Comparison of ENCODE assay signal across 8 mouse cellular contexts in genomic region chr5:125466483-125466882, GRCm38 (mm10). TPM values are rescaled to one million over a fixed set of nuclear protein-coding genes. Genes with fewer than 3 reads are reported as not detected.
DNase-seq lines count a peak whose midpoint lies in the region; ATAC-seq and TF ChIP-seq lines count a peak whose summit lies in the region.

No protein-coding gene starts in this region.

- TF ChIP-seq EP300 in stomach, postnatal 0 days (optimal IDR thresholded peaks at IDR 0.05): no peak
- TF ChIP-seq EP300 in liver, embryonic 14.5 days (IDR thresholded peaks at IDR 0.05; ENCODE audit: low read depth): no peak

- no peak for TF ChIP-seq POLR2A in cerebellum, adult 2 months (IDR thresholded peaks at IDR 0.05; ENCODE audit: borderline replicate concordance, insufficient read depth, low read length)

- ATAC-seq in hindbrain, embryonic 13.5 days (ENCODE audit: low FRiP score): no peak
- no peak for ATAC-seq in stomach, embryonic 16.5 days (ENCODE audit: insufficient read depth, low FRiP score)
- ATAC-seq in stomach, postnatal 0 days (ENCODE audit: low FRiP score, low TSS enrichment): no peak
- ATAC-seq in liver, embryonic 14.5 days (ENCODE audit: insufficient read depth): no peak

- H3K4me3 ChIP-seq in hindbrain, embryonic 10.5 days: peak overlapping the region; percentile 47; the same call in 1 of the 2 replicates
- H3K4me3 ChIP-seq in hindbrain, embryonic 13.5 days: no peak overlapping the region
- H3K4me3 ChIP-seq in stomach, embryonic 16.5 days (replicated peaks; ENCODE audit: low read length): no peak overlapping the region; the same call in 1 of the 2 replicates
- H3K4me3 ChIP-seq in stomach, postnatal 0 days (ENCODE audit: low read depth, low read length): no peak overlapping the region
- H3K4me3 ChIP-seq in liver, embryonic 14.5 days (ENCODE audit: insufficient read depth in 1 of 2, low read depth in 2 of 2, low read length in 2 of 2): peak overlapping the region in 1 of 2 experiments; percentile 42; a peak in 1 of 4 replicates
- H3K4me3 ChIP-seq in cerebellum, adult 2 months (replicated peaks; ENCODE audit: insufficient read depth, low read depth, low read length): no peak overlapping the region

- H3K9ac ChIP-seq in hindbrain, embryonic 13.5 days: no peak overlapping the region
- 0 out of 2 replicates have a peak overlapping the region, but pooled peaks have one; percentile 69 for H3K9ac ChIP-seq in stomach, embryonic 16.5 days (ENCODE audit: low read length)
- no peak overlapping the region for H3K9ac ChIP-seq in stomach, postnatal 0 days (ENCODE audit: low read length)
- H3K9ac ChIP-seq in liver, embryonic 14.5 days (replicated peaks): no peak overlapping the region

- H3K27me3 ChIP-seq in hindbrain, embryonic 10.5 days (ENCODE audit: insufficient read depth, poor library complexity, severe bottlenecking): no peaks in the 10 kb centered on the region
- H3K27me3 ChIP-seq in hindbrain, embryonic 13.5 days: no peaks in the 10 kb centered on the region
- no peaks in the 10 kb centered on the region for H3K27me3 ChIP-seq in stomach, embryonic 16.5 days (ENCODE audit: control insufficient read depth, insufficient read depth, low read length)
- H3K27me3 ChIP-seq in stomach, postnatal 0 days (ENCODE audit: control insufficient read depth, insufficient read depth, low read length): no peaks in the 10 kb centered on the region
- no peaks in the 10 kb centered on the region for H3K27me3 ChIP-seq in liver, embryonic 14.5 days (ENCODE audit: control insufficient read depth, insufficient read depth, low read length)
- H3K27me3 ChIP-seq in cerebellum, adult 2 months (ENCODE audit: control insufficient read depth, insufficient read depth, low read length): no peaks in the 10 kb centered on the region

- 92% methylated on average over 5 of the region's 5 CpGs for WGBS in hindbrain, embryonic 10.5 days
- 93% methylated on average over 5 of the region's 5 CpGs for WGBS in hindbrain, embryonic 13.5 days
- 84% methylated on average over 5 of the region's 5 CpGs for WGBS in stomach, embryonic 16.5 days
- 75% methylated on average over 5 of the region's 5 CpGs for WGBS in stomach, postnatal 0 days
- 82% methylated on average over 5 of the region's 5 CpGs for WGBS in liver, embryonic 14.5 days (ENCODE audit: insufficient replicate concordance)
- 84% methylated on average over 5 of the region's 5 CpGs for WGBS in cerebellum, adult 2 months

- H3K4me1 ChIP-seq in hindbrain, embryonic 10.5 days (replicated peaks): peaks cover 16% of the 10 kb centered on the region
- H3K4me1 ChIP-seq in hindbrain, embryonic 13.5 days (replicated peaks): peaks cover 5% of the 10 kb centered on the region
- peaks cover 9% of the 10 kb centered on the region for H3K4me1 ChIP-seq in stomach, embryonic 16.5 days (ENCODE audit: control insufficient read depth, insufficient read depth, low read length)
- 0 out of 2 replicates have a peak, but pooled peaks cover 2% of the 10 kb centered on the region for H3K4me1 ChIP-seq in stomach, postnatal 0 days (replicated peaks; ENCODE audit: control insufficient read depth, insufficient read depth)
- peaks cover 8 to 28% of the 10 kb centered on the region in 2 experiments for H3K4me1 ChIP-seq in liver, embryonic 14.5 days (replicated peaks; ENCODE audit: control insufficient read depth in 2 of 2, insufficient read depth in 2 of 2, low read length in 1 of 2)
- peaks cover 3% of the 10 kb centered on the region; the same call in 1 of the 2 replicates for H3K4me1 ChIP-seq in cerebellum, adult 2 months (ENCODE audit: control insufficient read depth, insufficient read depth, low read length)

- H3K4me2 ChIP-seq in hindbrain, embryonic 13.5 days: no peak overlapping the region
- H3K4me2 ChIP-seq in stomach, embryonic 16.5 days (ENCODE audit: low read depth, low read length): no peak overlapping the region
- H3K4me2 ChIP-seq in stomach, postnatal 0 days (replicated peaks; ENCODE audit: low read depth): no peak overlapping the region
- H3K4me2 ChIP-seq in liver, embryonic 14.5 days (ENCODE audit: low read depth): peak overlapping the region; percentile 65

- H3K36me3 ChIP-seq in hindbrain, embryonic 10.5 days: no peaks in the 10 kb centered on the region
- H3K36me3 ChIP-seq in hindbrain, embryonic 13.5 days: no peaks in the 10 kb centered on the region
- H3K36me3 ChIP-seq in stomach, embryonic 16.5 days (ENCODE audit: control insufficient read depth, insufficient read depth, low read length): no peaks in the 10 kb centered on the region
- no peaks in the 10 kb centered on the region for H3K36me3 ChIP-seq in stomach, postnatal 0 days (ENCODE audit: control insufficient read depth, insufficient read depth, low read length)
- H3K36me3 ChIP-seq in liver, embryonic 14.5 days (replicated peaks; ENCODE audit: control insufficient read depth, insufficient read depth, low read depth): no peaks in the 10 kb centered on the region

- no peak for DNase-seq in hindbrain, embryonic 10.5 days (ENCODE audit: low spot score)
- DNase-seq in stomach, postnatal 0 days (ENCODE audit: low spot score): no peak
- no peak for DNase-seq in liver, embryonic 14.5 days (ENCODE audit: low read depth in 3 of 3, low spot score in 3 of 3)
- DNase-seq in urinary bladder, postnatal 10 days (ENCODE audit: low spot score): no peak
- DNase-seq in cerebellum, adult 2 months: no peak
- no peak for DNase-seq in right cerebral cortex, adult 2 months (ENCODE audit: low spot score in 2 of 2)

- H3K27ac ChIP-seq in hindbrain, embryonic 10.5 days: peak overlapping the region; percentile 86
- no peak overlapping the region for H3K27ac ChIP-seq in hindbrain, embryonic 13.5 days
- H3K27ac ChIP-seq in stomach, embryonic 16.5 days (ENCODE audit: low read length): no peak overlapping the region
- H3K27ac ChIP-seq in stomach, postnatal 0 days (replicated peaks): no peak overlapping the region
- H3K27ac ChIP-seq in liver, embryonic 14.5 days: no peak overlapping the region
- H3K27ac ChIP-seq in cerebellum, adult 2 months (ENCODE audit: insufficient read depth, low read length): no peak overlapping the region

- H3K9me3 ChIP-seq in hindbrain, embryonic 10.5 days: no peaks in the 10 kb centered on the region
- no peaks in the 10 kb centered on the region for H3K9me3 ChIP-seq in hindbrain, embryonic 13.5 days
- H3K9me3 ChIP-seq in stomach, embryonic 16.5 days (replicated peaks; ENCODE audit: control insufficient read depth, low read length): no peaks in the 10 kb centered on the region
- H3K9me3 ChIP-seq in stomach, postnatal 0 days (ENCODE audit: control insufficient read depth, low read length): no peaks in the 10 kb centered on the region
- no peaks in the 10 kb centered on the region for H3K9me3 ChIP-seq in liver, embryonic 14.5 days (ENCODE audit: control insufficient read depth, low read length)

- TF ChIP-seq CTCF in stomach, postnatal 0 days (IDR thresholded peaks at IDR 0.05; ENCODE audit: low read depth): no peak
- no peak for TF ChIP-seq CTCF in liver, embryonic 14.5 days (IDR thresholded peaks at IDR 0.05; ENCODE audit: low read depth)
- no peak for TF ChIP-seq CTCF in cerebellum, adult 2 months (IDR thresholded peaks at IDR 0.05; ENCODE audit: borderline replicate concordance, insufficient read depth, low read depth, low read length)

RNA-seq across cellular contexts. Expression of gene Aacs, which starts 9.1 kb away (rescaled TPM):
- polyA plus RNA-seq in hindbrain, embryonic 10.5 days (2016; fragmentation: Nextera tagmentation; extraction: Ambion mirVana): 63.4 and 73.4 TPM in 2 replicates
- polyA plus RNA-seq in hindbrain, embryonic 13.5 days (2015; fragmentation: Nextera tagmentation; extraction: Ambion mirVana): 60.0 and 62.4 TPM in 2 replicates
- polyA plus RNA-seq in stomach, embryonic 16.5 days (2015; fragmentation: Nextera tagmentation; extraction: Ambion mirVana): 75.4 and 79.3 TPM in 2 replicates
- 39.7 and 41.4 TPM in 2 replicates for polyA plus RNA-seq in stomach, postnatal 0 days (2015; fragmentation: Nextera tagmentation; extraction: Ambion mirVana)
- 11.0 and 11.6 TPM in 2 replicates for polyA plus RNA-seq in liver, embryonic 14.5 days (2012; rRNA removed)
- 13.2 and 13.5 TPM in 2 replicates for polyA plus RNA-seq in liver, embryonic 14.5 days (2014; fragmentation: Nextera tagmentation; extraction: Ambion mirVana)
- polyA plus RNA-seq in cerebellum, adult 2 months (2012; rRNA removed): 47.4 and 48.5 TPM in 2 replicates

RNA-seq across cellular contexts. Expression of gene Bri3bp, which starts 25.1 kb away (rescaled TPM):
- 46.9 and 53.8 TPM in 2 replicates for polyA plus RNA-seq in hindbrain, embryonic 10.5 days (2016; fragmentation: Nextera tagmentation; extraction: Ambion mirVana)
- polyA plus RNA-seq in hindbrain, embryonic 13.5 days (2015; fragmentation: Nextera tagmentation; extraction: Ambion mirVana): 31.4 and 35.6 TPM in 2 replicates
- polyA plus RNA-seq in stomach, embryonic 16.5 days (2015; fragmentation: Nextera tagmentation; extraction: Ambion mirVana): 27.7 and 31.8 TPM in 2 replicates
- polyA plus RNA-seq in stomach, postnatal 0 days (2015; fragmentation: Nextera tagmentation; extraction: Ambion mirVana): 25.3 and 27.9 TPM in 2 replicates
- polyA plus RNA-seq in liver, embryonic 14.5 days (2012; rRNA removed): 3.7 and 4.9 TPM in 2 replicates
- 16.4 and 21.1 TPM in 2 replicates for polyA plus RNA-seq in liver, embryonic 14.5 days (2014; fragmentation: Nextera tagmentation; extraction: Ambion mirVana)
- polyA plus RNA-seq in cerebellum, adult 2 months (2012; rRNA removed): 37.1 and 39.1 TPM in 2 replicates

RNA-seq across cellular contexts. Expression of gene Dhx37, which starts 32.6 kb away (rescaled TPM):
- 19.2 and 21.0 TPM in 2 replicates for polyA plus RNA-seq in hindbrain, embryonic 10.5 days (2016; fragmentation: Nextera tagmentation; extraction: Ambion mirVana)
- polyA plus RNA-seq in hindbrain, embryonic 13.5 days (2015; fragmentation: Nextera tagmentation; extraction: Ambion mirVana): 10.4 and 11.7 TPM in 2 replicates
- polyA plus RNA-seq in stomach, embryonic 16.5 days (2015; fragmentation: Nextera tagmentation; extraction: Ambion mirVana): 8.4 and 10.8 TPM in 2 replicates
- polyA plus RNA-seq in stomach, postnatal 0 days (2015; fragmentation: Nextera tagmentation; extraction: Ambion mirVana): 3.3 and 4.5 TPM in 2 replicates
- polyA plus RNA-seq in liver, embryonic 14.5 days (2012; rRNA removed): 5.5 and 8.1 TPM in 2 replicates
- polyA plus RNA-seq in liver, embryonic 14.5 days (2014; fragmentation: Nextera tagmentation; extraction: Ambion mirVana): 2.0 and 2.2 TPM in 2 replicates
- polyA plus RNA-seq in cerebellum, adult 2 months (2012; rRNA removed): 19.6 and 21.4 TPM in 2 replicates
